Mouse (Mus musculus): ENCODE data around the gene Pnma1. TPM values are rescaled to one million over a fixed set of nuclear protein-coding genes. Genes with fewer than 3 reads are reported as not detected.

The Pnma1 gene
- total RNA-seq (2015) (0.32 and 0.65 TPM in 2 replicates), total RNA-seq (2017) (0.16 and 0.73 TPM in 2 replicates)

- peak; percentile 67 for ATAC-seq (ENCODE audit: poor library complexity, severe bottlenecking)
Observed at GRCm38 (mm10) chr12:84147954-84148621, at the start of gene Pnma1. Pnma1 (minus strand) TSS chr12:84148489.

GRCm38 (mm10) chr12:84195195-84195594, 46.9 kb upstream of the Pnma1 start:
- ATAC-seq (ENCODE audit: poor library complexity, severe bottlenecking): no peak

GRCm38 (mm10) chr12:84194400-84195109, 46.3 kb upstream of the Pnma1 start:
- ATAC-seq (ENCODE audit: poor library complexity, severe bottlenecking): no peak

GRCm38 (mm10) chr12:84193642-84194399, 45.5 kb upstream of the Pnma1 start:
- peak; percentile 92 for ATAC-seq (ENCODE audit: poor library complexity, severe bottlenecking)

- peak; percentile 28 for ATAC-seq (ENCODE audit: poor library complexity, severe bottlenecking)
Observed at GRCm38 (mm10) chr12:84192741-84193641, 44.7 kb upstream of the Pnma1 start.

- ATAC-seq (ENCODE audit: poor library complexity, severe bottlenecking): peak; percentile 26
Observed at GRCm38 (mm10) chr12:84192280-84192679, 44.0 kb upstream of the Pnma1 start.

- ATAC-seq (ENCODE audit: poor library complexity, severe bottlenecking): no peak
Observed at GRCm38 (mm10) chr12:84191770-84192169, 43.5 kb upstream of the Pnma1 start.

GRCm38 (mm10) chr12:84191190-84191589, 42.9 kb upstream of the Pnma1 start:
- no peak for ATAC-seq (ENCODE audit: poor library complexity, severe bottlenecking)

GRCm38 (mm10) chr12:84190151-84190820, 42.0 kb upstream of the Pnma1 start:
- ATAC-seq (ENCODE audit: poor library complexity, severe bottlenecking): no peak

GRCm38 (mm10) chr12:84188881-84189444, 40.7 kb upstream of the Pnma1 start:
- ATAC-seq (ENCODE audit: poor library complexity, severe bottlenecking): no peak

GRCm38 (mm10) chr12:84187752-84188601, 39.7 kb upstream of the Pnma1 start:
- peak; percentile 68 for ATAC-seq (ENCODE audit: poor library complexity, severe bottlenecking)

- no peak for ATAC-seq (ENCODE audit: poor library complexity, severe bottlenecking)
Observed at GRCm38 (mm10) chr12:84186950-84187349, 38.7 kb upstream of the Pnma1 start.

GRCm38 (mm10) chr12:84186536-84186935, 38.2 kb upstream of the Pnma1 start:
- ATAC-seq (ENCODE audit: poor library complexity, severe bottlenecking): no peak

- ATAC-seq (ENCODE audit: poor library complexity, severe bottlenecking): no peak
Observed at GRCm38 (mm10) chr12:84185547-84185946, 37.3 kb upstream of the Pnma1 start.

GRCm38 (mm10) chr12:84184979-84185378, 36.7 kb upstream of the Pnma1 start:
- ATAC-seq (ENCODE audit: poor library complexity, severe bottlenecking): no peak

GRCm38 (mm10) chr12:84181999-84182398, 33.7 kb upstream of the Pnma1 start:
- no peak for ATAC-seq (ENCODE audit: poor library complexity, severe bottlenecking)

- peak; percentile 47 for ATAC-seq (ENCODE audit: poor library complexity, severe bottlenecking)
Observed at GRCm38 (mm10) chr12:84180701-84181435, 32.6 kb upstream of the Pnma1 start.

GRCm38 (mm10) chr12:84180090-84180489, 31.8 kb upstream of the Pnma1 start:
- ATAC-seq (ENCODE audit: poor library complexity, severe bottlenecking): no peak
